Mouse (Mus musculus) hematopoietic stem cell, adult 5-6 weeks (primary cell): ENCODE measurements around the gene Mdga1. TPM values are rescaled to one million over a fixed set of nuclear protein-coding genes. Genes with fewer than 3 reads are reported as not detected.
A peak's percentile ranks its signal among the peaks of the same experiment; 100 is the strongest.

ENCODE experiments used
- ATAC-seq, 2 experiments: fragments of 125-278 bp in 1 of 2; replicated peaks in 1 of 2; 2 replicates each; pipeline ENCODE4 v1.8.0; 2016 to 2017; ENCODE audit warnings: inconsistent platforms in 2 of 2, mild to moderate bottlenecking in 2 of 2, moderate number of reproducible peaks in 2 of 2, low read depth in 1 of 2, moderate TSS enrichment in 1 of 2; ENCODE audit not compliant: low FRiP score in 2 of 2, poor library complexity in 2 of 2, severe bottlenecking in 2 of 2, insufficient read depth in 1 of 2, low TSS enrichment in 1 of 2
- total RNA-seq: library from RNA; stranded (forward); fragments of 172-1452, 232-1000 nt; gene quantifications from 2 replicates; pipeline ENCODE4 v1.2.3, GENCODE M21; 2017

Mdga1 gene
- total RNA-seq, 1 experiment from 2014 or later: 26.6 TPM

DNA sequence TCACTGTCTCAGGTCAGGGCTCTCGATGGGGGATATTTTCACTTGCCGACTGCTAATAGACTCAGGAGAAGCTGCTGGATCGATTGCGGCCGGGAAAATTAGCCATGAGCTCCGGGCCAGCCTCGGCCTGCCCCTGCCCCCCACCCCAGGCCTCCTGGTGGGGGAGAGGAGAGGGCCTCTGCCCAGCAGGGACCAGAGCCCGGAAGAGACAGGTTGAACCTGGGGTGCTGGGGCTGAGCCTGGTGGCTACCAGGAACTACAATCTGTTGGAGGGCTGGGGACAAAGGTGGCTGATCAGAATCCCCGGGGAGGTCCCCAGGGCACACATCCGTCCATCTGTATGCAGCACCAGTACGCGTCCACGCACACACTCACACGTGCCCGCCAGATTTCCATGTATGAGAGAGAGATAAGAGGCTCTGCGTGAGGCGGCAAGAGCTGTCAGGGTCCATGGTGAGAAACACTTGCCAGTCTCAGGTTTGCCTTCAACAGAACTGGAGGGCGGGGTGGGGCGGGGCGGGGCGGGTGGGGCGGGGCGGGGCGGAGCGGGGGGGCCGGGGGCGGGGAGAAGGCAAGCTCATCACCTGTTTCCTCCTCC, 95.7 kb downstream of the Mdga1 start:
- peak in 1 of 2 experiments; percentile 6; a peak in 1 of 4 replicates for ATAC-seq

DNA sequence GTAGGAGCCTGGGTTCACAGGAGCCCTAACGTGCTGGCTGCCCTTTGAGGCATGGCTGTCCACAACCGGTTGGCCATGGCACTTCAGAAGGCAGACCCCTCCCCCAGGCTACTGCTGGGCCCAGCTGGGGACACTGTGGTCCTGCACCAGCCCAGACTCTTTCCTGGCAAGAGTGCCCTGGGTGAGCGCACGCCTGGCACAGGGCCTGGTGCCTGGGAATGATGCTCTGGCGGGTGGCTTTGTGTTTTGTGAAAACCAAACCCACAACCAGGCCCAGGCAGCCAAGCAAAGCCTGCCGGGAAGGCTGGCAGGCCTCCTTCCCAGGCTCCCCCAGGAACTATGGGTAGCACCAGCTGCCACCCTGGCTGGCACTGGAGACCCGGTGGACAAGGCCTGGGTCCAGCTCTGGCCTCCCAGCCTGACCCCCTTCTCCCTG, 96.3 kb downstream of the Mdga1 start:
- ATAC-seq: no peak

DNA sequence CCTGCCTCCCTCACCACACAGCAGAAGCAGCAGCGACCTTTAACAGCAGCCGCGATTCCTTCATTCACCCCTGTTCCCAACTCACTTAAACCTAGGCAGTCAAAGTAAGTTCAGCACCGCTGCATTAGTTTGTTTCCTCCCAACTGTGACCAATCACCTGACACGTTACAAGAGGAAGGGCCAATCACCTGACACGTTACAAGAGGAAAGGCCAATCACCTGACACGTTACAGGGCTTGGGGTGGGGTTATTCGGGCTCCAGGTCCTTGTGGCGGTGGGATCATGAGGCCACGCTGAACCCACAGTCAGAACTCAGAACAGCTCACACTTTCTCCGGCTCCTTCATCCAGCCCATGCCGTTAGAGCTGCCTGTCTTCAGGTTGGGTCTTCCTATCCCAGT, 99.6 kb downstream of the Mdga1 start:
- no peak for ATAC-seq

DNA sequence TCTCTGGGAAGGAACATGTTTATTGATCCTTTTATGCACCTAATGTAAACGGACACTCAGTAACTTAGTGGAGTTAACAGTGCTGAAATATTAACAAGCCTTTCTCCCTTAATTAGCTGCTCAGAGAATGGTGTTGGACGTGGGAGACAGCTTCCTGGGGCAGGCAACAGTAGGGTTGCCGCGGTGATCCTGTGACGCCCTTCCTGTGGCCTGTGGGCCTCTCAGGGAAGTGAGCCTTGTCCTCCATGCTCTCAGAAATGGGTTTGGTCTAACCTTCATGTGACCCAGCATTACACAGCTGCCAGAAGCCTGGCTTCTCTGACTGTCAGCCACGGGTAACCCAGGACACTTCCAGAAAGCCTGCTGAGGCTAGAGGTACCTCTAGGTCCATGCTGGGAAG, 104.0 kb downstream of the Mdga1 start:
- ATAC-seq: peak in 1 of 2 experiments; percentile 63; a peak in 1 of 4 replicates

DNA sequence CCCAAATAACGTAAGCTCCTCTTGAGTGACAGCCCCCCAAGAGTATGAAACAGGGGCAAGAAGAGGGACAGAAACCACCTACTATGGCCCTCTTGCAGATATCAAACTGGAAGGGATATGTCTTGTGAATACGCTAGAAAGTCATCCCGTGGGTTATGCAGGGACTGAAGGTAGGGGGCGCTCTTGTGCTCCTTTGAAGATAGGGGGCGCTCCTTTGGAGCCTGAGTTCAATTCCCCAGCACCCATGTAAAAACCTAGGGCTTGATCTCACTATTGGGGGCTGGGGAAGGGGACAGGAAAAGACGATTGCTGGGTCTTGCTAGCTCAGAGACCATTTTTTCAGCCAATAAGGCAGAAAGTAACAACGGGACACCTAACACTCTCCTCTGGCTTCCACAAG, 105.4 kb downstream of the Mdga1 start:
- no peak for ATAC-seq

DNA sequence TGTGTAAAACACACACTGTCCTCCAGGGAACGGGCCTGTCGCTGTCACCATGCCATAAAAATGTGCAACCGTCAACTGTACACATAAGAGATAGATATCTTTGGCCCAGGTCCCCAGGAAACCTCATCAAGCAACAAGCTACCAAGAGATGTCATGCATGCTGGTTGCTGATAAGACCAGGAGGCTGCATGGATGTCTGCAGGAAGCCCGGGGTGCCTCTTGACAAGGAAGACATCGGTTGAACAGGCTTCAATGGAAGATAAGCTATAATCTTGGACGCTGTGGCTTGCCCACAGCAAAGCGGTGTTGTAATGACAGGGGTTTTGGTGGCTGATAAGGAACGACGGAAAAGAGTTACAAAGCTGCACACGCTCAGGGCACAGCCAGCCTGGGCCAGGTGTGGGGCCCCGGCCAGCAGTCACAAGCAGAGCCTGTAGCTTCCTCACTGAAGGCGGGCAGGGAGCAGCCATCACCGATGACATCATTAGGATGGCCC, 110.1 kb downstream of the Mdga1 start:
- ATAC-seq: peak; percentile 80 to 91

DNA sequence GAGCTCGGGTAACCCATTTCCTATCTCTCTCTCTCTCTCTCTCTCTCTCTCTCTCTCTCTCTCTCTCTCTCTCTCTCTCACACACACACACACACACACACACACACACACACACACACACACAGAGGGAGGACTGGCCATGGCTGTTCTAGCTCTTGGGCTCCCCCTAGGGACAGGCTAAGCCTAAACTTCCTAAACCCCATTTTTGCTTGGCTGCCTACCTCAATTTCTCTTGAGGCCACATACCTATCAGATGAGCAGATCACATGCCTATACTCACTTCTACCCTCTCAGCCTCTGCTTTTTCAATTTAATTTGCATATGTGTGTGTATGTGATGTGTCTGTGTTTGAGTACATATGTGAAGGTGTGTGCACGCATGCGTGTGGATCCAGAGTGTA, 111.1 kb downstream of the Mdga1 start:
- ATAC-seq: no peak

DNA sequence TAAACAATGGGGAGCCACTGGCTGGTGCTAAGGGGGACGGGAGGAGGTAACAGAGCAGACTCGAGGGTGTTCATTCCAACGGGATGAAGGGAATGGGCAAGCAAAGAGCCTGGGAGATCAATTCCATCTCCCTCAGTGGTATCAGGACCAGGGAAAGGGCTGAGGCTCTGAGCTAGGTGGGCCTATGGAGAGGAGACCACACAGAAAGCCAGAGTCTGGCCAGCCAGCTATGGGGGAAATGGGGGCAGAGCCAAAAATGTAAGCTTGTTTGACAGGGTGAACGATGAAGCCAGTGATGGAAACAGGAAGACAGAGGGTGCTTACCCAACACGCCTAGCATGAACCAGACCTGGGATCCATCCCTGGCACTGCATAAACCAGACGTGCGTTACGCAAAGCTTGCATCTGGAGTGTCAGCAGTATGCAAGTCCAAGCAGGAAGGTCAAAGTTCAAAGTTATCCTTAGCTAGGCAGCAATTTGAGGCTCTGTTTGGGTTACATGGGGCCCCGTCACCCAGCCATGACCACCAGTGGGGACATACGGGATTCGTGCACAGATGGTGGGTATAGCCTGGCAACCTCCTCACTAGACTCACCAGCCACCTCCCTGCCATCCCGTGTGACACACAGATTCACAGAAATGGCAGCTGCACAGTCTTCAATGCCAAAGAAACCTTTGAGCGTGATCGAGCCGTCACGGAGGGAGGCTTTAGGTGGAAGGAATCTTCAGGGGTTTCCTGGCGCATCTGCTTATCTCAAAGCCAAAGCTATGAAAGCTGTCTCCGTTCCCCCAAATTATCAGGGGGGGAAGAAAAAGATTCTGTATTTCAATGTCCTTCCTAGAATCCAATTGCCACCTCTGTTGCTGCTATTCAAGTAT, 113.9 kb downstream of the Mdga1 start:
- no peak for ATAC-seq

DNA sequence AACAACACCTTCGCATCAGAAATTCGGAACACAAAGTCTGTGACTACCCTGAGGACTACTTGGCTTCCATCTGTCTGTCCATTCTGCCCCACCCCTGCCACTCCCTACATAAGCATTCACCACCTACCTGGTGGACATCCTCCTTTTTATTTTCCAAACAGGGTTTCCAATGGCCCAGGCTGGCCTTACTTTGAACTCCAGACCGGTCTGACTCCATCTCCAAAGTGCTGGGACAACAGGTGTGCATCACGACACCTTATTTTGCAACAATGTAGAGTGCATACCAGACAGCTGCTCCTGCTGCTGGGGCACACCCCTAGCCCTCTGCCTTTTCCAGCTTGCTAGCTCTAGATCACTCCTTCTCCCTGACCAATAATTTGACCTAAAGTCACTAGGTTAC, 115.1 kb downstream of the Mdga1 start:
- no peak for ATAC-seq

DNA sequence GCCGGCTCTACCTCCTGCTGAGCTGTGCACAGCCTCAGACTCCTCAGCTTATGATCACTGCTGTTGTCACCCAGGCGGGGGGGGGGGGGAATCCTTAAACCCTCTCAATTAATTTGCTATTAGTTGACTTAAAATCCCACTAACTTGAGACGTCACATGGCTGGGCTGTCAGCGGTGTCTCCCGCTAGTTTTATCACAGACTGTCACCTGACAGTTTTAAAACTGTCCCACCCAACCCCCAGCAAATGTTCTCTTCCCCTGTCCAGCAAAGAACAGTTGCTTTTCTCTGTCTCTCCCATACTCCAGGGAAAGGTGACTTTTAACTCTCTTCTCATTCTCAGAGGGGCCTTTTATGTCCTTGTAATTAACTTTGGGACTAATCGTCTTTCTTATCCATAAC, 115.5 kb downstream of the Mdga1 start:
- ATAC-seq: no peak

DNA sequence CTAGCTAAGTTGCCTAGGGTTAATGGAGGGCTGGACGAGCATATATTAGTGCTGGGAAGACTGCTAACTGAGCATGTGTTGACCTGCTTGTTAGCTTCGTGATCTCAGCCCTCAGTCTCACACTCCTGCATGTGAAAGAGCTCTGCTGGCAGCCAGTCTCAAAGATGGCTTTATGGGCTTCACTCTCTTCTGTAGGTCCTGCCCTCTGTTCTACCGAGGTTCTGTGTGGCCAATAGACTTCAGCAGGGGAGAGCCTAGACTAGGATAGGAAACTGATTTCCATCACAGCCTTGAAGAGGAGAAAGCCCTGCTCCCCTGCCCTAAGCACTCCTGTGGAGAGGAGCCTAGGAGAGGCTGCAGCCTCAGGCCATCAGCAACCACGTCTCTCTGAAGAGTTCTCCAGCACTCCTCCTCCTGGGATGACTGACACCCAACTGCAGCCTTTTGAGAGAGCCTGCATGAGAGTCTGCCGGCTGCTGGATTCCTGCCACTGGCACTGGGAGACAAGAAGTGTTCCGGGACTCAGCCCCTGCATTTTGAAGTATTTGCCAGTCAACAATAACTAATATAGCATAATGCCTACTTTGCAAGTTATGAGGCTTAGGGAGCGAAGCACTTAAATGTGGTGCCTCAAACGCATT, 116.9 kb downstream of the Mdga1 start:
- no peak for ATAC-seq

DNA sequence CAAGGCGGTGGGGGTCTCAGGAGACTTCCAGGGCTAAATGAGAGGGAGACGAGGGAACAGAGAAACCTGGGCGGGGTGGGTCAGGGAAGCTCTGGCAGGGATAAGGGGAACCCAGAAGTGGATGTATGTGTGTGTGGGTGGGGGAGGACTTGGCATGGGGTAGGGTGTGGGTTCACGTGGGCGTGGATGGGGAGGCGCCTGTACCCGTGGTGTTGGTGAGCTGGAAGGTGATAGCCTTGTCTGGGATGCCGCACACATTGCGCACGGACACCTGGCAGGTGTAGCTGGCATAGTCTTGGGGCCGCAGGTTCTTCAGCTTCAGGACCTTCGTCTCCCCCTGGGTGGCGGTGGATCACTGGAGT, 120.5 kb downstream of the Mdga1 start:
- no peak for ATAC-seq

DNA sequence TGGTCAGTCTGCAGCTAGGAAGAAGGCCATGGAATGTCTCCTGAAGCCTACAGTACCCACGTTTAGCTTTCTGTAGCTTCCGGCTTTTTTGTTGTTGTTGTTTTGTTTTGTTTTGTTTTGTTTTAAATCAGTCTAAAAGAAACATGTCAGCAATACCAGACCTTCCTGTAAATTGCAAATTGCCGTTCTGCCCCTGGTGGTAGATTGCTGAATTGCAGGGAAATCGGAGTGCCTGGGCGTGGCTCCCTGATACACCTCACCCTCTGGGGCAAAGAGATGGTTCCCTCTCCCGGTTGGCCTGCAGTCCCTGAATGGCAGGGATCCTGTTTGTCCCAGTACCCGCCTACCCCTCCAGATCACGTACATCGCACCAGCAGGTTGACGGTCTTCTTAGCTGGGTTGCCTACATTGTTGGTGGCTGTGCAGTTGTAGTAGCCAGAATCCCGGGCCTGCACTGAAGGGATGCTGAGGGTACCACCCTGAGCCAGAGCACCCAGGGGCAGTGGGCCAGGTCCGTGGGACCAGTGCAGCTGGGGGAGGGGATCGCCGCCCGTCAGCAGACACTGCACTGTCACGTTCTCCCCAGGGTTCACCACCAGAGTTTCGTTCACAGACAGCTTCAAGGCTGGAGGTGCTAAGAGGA, 121.0 kb downstream of the Mdga1 start:
- ATAC-seq: peak; percentile 60 to 76

DNA sequence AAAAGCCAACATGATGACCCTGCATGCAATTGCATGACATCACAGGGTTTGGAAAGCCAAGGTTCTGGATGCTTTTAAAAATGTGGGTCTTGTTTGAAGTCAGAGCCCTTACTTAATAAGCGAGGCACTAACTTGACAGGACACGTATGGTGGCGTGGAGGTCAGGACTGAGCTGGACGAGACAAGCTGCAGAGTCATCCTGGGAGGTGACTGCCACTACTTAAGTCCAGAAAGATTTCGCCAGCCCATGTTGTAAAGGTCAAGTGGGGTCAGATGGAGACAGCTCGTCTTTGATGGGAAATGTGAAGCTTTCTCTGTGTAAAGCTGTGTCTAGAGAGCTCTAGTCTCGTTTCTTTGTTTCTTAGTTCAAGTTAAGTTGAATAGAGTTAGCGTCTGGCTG, 122.6 kb downstream of the Mdga1 start:
- ATAC-seq: no peak

DNA sequence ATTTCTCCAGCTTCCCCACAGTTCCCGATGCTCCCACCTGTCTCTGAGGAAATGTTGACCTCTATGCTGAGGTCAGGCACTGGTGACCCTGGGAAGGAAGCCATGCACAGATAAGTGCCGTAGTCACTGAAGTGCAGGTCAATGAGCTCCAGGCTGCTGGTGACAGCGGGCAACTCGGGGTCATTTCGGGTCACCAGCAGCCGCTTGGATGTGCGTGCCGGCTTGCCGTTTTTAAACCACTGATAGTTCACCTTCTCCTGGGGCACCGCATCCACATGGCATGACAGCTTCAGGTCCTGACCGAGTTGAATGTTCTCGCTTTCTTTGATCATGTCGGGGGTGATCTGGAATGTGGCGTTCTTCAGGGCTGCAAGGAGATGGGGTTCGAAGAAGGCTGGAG, 123.6 kb downstream of the Mdga1 start:
- ATAC-seq: no peak

DNA sequence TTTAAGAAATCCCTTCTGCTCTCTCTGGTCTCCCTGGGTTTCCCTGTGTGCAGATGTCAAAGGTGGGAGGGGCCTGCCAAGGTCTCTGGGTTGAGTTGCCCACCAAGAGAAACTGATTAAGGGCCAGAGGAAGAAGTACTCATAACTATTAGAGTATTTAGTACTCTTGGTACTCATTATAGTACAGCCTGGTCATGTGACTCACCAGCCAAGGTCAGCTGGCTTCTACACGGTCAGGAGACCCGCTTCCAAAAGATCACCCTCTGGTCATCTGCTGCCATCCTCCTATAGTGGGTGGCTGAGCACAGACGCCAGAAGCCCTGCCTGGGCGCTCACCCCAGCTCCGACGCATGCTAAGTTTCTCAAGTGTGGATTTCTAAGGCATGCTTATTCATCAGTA, 124.9 kb downstream of the Mdga1 start:
- no peak for ATAC-seq

DNA sequence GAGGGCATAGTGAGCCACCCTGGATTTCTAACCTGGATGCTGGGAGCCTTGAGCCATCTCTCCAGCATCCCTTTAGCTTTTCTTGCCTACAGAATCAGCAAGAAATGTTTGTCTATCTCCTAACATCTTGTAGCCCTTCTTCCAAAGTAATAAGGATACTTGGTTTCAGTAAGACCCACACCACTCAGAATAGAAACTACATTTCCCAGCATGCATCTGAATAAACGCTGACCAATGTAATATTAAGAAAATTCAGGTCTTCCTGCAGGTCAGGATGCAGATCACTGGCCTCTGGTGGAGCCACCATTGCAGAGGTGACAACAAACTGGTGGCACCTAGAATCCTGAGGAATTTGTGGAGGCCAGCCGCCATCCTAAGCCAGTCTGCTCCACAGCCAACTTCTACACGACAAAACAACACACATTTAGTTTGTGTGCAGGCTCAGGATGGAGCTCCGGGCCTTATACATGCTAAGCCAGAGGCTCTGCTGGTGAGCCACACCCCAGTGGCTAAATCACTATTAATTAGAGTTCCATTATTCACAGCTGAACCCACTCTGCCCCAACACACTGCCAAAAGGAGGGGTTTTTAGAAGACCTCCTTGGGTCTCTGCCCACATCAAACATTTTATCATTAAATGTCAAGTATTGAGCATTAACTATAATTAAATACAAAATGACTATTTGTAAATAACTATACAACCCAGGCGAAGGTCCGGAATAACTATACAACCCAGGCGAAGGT, 126.3 kb downstream of the Mdga1 start:
- no peak for ATAC-seq
